In genomic region chr11:97415712-97416636, GRCm38 (mm10) we compare ENCODE assay signal across 8 mouse cellular contexts. TPM values are rescaled to one million over a fixed set of nuclear protein-coding genes. Genes with fewer than 3 reads are reported as not detected.
DNase-seq lines count a peak whose midpoint lies in the region; ATAC-seq lines count a peak whose summit lies in the region.

No protein-coding gene starts in this region.

- 1% methylated on average over 49 of the region's 49 CpGs for WGBS in heart, embryonic 10.5 days

- H3K9me3 ChIP-seq in heart, embryonic 10.5 days = no peaks in the 10 kb centered on the region

- peak overlapping the region; percentile 96 for H3K4me3 ChIP-seq in heart, embryonic 10.5 days

- peaks cover 6% of the 10 kb centered on the region; the same call in 1 of the 2 replicates for H3K36me3 ChIP-seq in heart, embryonic 10.5 days

- peak; percentile 36 for ATAC-seq in megakaryocyte-erythroid progenitor cell, adult 5-6 weeks (replicated peaks; ENCODE audit: low FRiP score, low TSS enrichment, poor library complexity, severe bottlenecking)

- H3K27ac ChIP-seq in heart, embryonic 10.5 days = peak overlapping the region; percentile 96

- peak; percentile 32 for DNase-seq in right cerebral cortex, postnatal 4 days
- no peak for DNase-seq in right cerebral cortex, postnatal 36 days (ENCODE audit: low spot score in 2 of 2)
- peak; percentile 52 for DNase-seq in embryo, embryonic 10 days (ENCODE audit: low spot score)
- DNase-seq in heart, embryonic 10.5 days (ENCODE audit: low spot score) = no peak
- DNase-seq in kidney, postnatal 10 days = peak; percentile 83
- DNase-seq in thymus, postnatal 14 days = peak; percentile 76
- DNase-seq in spleen, postnatal 36 days (ENCODE audit: low spot score in 2 of 2) = no peak

- H3K4me1 ChIP-seq in heart, embryonic 10.5 days = peaks cover 65% of the 10 kb centered on the region

- H3K27me3 ChIP-seq in heart, embryonic 10.5 days (ENCODE audit: insufficient read depth, poor library complexity, severe bottlenecking) = no peaks in the 10 kb centered on the region

RNA-seq across cellular contexts. Expression of gene Arhgap23, which starts 0.6 kb away (rescaled TPM):
- polyA plus RNA-seq in heart, embryonic 10.5 days (2016; fragmentation: Nextera tagmentation; extraction: Ambion mirVana) = 6.8 and 7.8 TPM in 2 replicates
- total RNA-seq in megakaryocyte-erythroid progenitor cell, adult 5-6 weeks (2014; fragmentation: Nextera tagmentation) = 18.4 and 22.3 TPM in 2 replicates
- 3.9 and 14.5 TPM in 2 replicates for total RNA-seq in megakaryocyte-erythroid progenitor cell, adult 5-6 weeks (2017)

RNA-seq across cellular contexts. Expression of gene Socs7, which starts 53.6 kb away (rescaled TPM):
- polyA plus RNA-seq in heart, embryonic 10.5 days (2016; fragmentation: Nextera tagmentation; extraction: Ambion mirVana) = 3.2 and 3.4 TPM in 2 replicates
- 6.0 and 15.8 TPM in 2 replicates for total RNA-seq in megakaryocyte-erythroid progenitor cell, adult 5-6 weeks (2014; fragmentation: Nextera tagmentation)
- total RNA-seq in megakaryocyte-erythroid progenitor cell, adult 5-6 weeks (2017) = 9.0 and 11.8 TPM in 2 replicates

Comparison
In these comparisons a context has a peak if more than half of its experiments do, and no peak if none do; other contexts are left out.
1. DNase-seq: peak in right cerebral cortex, postnatal 4 days (single experiment), embryo, embryonic 10 days (single experiment), kidney, postnatal 10 days (single experiment) and thymus, postnatal 14 days (single experiment); none in right cerebral cortex, postnatal 36 days (0 of 2), heart, embryonic 10.5 days (single experiment) and spleen, postnatal 36 days (0 of 2).